Mouse (Mus musculus) bone marrow macrophage, adult 2 months (primary cell): ENCODE results near the gene Ckap2l.

Experiments used
- CTCF ChIP-seq: IDR thresholded peaks from 2 replicates; pipeline ENCODE4 v1.5.1; 2012; ENCODE audit warnings: low read depth, mild to moderate bottlenecking, low read length, moderate library complexity
- POLR2A ChIP-seq: IDR thresholded peaks from 2 replicates; pipeline ENCODE4 v1.6.1; 2012; ENCODE audit warnings: mild to moderate bottlenecking, low read depth, low read length, borderline replicate concordance

- TF ChIP-seq POLR2A, result no peak
- TF ChIP-seq CTCF, result no peak
These were observed 41.0 kb downstream of the Ckap2l start for GRCm38 (mm10) chr2:129256006-129256405.
